Mouse (Mus musculus) spleen, postnatal 36 days (tissue): ENCODE results near the gene Gm28308.

ENCODE experiments used
- DNase-seq, 2 experiments: peaks; one replicate each; pipeline ENCODE4 v3.0.0; 2022; ENCODE audit warnings: low spot score in 2 of 2, mixed read lengths in 1 of 2

Gm28308 gene

GRCm38 (mm10) chr6:52213119-52213986 is at the start of gene Gm28308, which contains the start of gene Hoxa3:
Gene Gm28308 (minus strand): TSS chr6:52213339.
Gene Hoxa3 (minus strand): TSS chr6:52213336.
- no peak for DNase-seq

- DNase-seq: no peak
Observed at GRCm38 (mm10) chr6:52262463-52263320, 49.6 kb upstream of the Gm28308 start.

DNA sequence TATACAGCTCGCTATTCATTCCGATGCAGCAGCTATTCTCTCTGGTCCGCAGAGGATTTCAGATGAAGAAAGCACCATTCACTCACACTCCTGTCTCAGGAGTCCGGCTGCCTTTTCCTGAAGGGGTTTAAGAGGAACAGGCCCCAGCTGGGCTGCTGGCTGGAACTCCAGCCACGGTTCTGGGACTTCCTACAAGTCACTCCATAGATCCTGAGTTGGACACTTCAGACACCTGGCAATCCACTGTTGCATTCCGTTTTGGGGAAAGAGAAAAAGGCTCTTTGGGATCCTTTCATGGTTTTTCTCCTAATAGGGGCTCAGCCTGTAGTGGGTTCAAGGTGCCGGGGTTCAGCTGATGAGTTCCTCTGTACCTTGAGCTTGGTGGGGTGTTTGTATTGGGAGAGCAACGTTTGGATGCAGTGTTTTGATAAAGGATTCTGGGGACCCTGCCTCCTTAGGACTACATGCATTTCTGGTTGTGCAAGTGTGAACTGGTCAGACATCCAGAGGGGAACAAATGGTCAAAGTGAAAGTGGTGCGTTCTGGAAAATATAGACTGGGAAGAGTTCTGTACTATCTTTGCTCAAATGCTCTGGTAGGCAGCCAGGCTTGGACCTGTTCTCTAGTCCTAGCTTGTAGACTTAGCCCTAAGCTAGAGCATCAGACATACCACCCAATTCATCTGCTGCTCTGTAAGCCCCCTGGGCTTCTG is 48.8 kb upstream of the Gm28308 start:
- no peak for DNase-seq

GRCm38 (mm10) chr6:52260654-52261575 is 47.8 kb upstream of the Gm28308 start, which contains the start of gene Hoxa13:
Gene Hoxa13 (minus strand): TSS chr6:52260880.
- no peak for DNase-seq

DNA sequence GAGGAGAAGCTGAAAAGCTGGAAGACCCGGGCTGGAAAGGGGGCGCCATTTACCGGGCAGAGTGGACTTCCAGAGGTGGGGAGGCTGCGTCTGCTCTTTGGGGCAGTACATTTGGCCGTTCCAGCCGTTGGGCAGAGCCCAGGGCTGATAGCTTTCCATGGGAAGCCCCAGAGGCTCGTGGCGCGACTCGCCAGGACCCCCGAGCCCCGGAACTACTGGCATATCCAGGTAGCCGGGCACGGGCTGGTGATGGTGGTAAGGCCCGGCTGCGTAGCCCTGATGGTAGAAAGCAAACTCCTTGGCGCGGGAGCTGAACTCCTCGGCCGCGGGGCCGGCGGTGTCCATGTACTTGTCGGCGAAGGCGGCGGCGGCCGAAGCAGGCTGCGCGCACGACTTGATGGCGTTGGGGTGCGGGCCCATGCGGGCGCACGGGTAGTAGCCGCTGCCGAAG is 46.7 kb upstream of the Gm28308 start:
- DNase-seq: no peak

GRCm38 (mm10) chr6:52259081-52259790 is 46.1 kb upstream of the Gm28308 start:
- no peak for DNase-seq

GRCm38 (mm10) chr6:52256956-52257355 is 43.8 kb upstream of the Gm28308 start:
- DNase-seq: peak; percentile 64 to 66

DNA sequence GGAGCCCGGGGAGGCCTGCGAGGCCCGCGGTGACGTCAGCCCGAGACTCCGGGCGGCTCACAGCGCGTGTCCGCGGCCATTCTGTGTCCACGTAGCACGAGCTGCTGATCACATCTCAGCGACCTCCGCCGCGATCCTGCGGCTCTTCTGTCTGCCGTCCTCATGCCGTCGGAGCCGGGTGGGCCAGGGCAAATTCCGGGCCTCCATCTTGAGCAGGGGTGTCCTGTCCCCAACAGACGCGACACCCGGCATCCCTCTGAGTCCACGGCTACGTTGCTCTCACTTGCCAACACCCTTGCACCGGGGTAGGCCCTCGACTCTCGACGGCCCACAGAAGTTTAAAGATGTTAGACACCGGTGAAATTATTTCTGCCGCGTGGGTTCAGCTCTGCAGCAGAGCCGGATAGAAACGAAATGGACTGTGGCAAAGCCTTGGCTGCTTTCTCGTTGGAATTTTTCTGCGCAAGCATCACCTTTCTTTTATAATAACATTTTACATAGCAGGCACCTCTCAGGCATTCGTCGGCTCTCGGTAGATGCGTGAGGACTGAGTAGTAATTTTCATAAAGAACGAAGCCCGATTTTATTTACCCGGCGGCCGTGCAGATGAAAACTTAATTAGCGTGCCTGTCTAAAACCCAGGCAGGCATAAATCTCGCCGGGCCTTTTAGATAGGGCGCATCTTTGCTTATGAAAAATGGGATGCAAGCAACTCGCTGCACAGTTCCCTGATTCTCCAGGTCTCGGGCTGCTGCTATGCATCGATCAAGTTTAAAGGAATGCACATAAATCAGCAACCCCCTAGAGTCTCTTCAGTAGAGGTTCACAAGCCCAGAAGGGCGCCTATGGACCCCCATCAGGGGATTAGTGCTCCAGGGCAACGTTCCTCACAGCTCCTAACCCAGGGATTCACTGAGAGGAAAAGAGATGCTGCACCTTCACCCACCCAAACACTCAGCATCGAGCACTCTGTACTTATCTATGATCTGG is 40.7 kb upstream of the Gm28308 start:
- DNase-seq: no peak

DNA sequence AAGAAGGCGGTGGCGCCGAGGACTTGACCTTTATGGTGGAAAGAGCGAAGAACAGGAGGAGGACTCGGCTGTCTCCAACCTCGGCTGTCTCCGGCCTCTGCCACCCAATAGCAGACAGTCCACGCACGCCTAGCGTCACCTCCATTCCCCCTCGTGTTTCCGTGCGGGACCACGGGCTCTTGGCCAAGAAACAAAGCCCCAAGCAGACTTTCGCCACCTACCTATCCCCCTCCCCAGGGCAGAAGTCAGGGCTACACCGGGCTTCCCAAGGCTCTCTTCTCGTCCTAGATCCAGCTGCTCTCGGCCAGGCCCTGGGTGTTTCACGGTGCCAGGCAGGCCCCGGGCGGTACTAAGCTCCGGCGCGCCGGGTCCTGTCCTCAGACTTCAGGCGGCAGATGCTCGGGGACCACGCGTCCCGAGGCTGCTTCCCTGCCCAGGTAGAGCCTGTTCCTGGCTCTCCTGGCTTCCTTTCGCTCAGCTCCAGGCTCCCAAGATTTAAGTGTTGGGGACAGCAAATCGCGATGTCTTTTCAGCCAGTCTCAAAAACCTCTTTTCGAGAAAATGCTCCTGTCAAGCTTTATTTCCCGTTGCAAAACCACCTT is 39.7 kb upstream of the Gm28308 start:
- DNase-seq: no peak

- no peak for DNase-seq
Observed at GRCm38 (mm10) chr6:52252016-52252774, 39.1 kb upstream of the Gm28308 start.

DNA sequence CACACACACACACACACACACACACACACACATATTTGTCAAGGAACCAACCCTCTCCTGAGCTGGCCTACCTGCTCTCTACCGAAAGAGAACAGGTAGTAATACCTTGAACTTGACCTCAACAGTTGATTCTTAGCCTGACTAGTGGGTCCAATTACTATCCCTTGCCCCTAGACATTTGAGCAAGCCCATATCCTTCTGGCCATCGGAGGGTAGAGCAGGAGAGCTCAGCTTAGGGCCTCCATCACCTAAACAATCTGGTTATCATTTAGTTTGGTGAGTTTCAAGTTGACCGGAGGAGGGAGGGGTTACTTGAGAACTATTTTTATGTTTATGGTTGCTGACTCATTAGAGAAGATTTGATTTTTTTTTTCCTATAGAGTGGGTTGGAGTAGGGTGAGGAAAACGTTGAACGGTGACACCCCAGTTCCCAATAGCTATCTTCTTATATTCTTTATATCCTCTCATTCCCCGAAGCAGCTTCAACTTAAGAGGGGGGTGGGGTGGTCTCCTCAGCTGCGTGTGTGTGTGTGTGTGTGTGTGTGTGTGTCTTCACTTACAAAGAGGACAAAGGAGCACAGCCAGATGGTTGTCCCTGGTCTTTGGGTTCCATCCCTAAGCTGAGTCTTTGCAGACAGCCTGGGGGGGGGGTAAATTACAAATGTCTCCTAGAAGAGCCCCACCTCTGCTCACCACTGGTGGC is 38.2 kb upstream of the Gm28308 start:
- DNase-seq: no peak

- no peak for DNase-seq
Observed at GRCm38 (mm10) chr6:52249826-52250225, 36.7 kb upstream of the Gm28308 start.

DNA sequence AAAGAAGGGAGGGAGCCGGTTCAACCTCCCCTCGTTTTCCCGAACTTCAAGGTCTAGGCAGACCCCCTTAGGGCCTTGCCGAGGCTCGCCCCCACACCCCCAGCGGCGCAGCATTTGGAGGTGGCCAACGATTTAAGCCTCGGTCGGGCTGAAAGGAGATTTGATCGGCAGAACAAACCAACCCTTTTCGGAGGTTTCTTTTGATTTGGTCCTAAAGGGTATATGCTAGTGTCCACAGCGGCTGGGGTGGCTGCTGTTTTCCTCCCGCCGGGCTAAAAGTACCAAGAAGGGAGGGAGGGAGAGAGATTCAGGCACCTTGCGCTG is 36.2 kb upstream of the Gm28308 start:
- DNase-seq: no peak

- no peak for DNase-seq
Observed at GRCm38 (mm10) chr6:52248638-52249414, 35.7 kb upstream of the Gm28308 start.

DNA sequence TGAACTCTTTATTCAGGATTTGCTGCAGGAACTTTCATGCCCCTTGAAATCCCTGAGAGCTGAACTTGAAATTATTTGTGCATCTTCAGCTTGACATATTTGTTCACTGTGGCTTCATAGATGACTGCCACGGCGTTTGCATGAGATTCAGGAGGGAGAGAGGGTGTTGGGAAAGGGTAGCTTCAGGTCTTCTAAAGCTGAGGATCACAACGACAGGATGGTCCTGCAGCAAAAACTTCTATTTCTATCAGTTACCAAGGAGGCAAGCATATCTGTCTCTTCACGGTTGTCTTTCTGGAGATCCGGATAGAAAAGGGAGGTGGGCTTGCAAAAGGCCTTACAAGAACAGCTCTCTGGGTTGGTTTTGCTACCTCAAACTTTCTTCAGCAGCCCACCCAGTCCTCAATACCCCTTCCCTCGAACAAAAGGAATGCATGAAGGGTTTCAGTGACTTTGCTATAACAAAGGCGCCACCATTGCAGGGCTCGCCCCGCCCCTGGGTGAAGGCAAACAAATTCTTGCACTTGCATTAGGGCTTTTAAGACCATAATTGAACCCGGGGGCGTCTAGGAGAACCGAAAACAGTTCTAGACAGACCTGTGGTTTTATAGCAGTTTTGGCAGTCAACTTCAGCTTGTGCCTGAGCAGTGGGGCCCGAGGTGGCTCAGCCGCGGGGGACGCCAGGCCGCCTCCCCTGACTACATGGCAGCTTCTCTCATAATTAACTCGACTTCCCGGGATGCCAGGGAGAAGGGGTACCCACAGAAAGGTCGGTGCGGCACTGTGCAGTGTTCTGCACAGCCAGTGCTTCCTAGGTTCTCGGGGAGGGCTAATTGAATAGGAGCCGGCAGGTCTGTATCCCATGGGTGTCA is 34.9 kb upstream of the Gm28308 start:
- no peak for DNase-seq
